Comparison of ENCODE assay signal across 8 mouse cellular contexts in the genomic region with DNA sequence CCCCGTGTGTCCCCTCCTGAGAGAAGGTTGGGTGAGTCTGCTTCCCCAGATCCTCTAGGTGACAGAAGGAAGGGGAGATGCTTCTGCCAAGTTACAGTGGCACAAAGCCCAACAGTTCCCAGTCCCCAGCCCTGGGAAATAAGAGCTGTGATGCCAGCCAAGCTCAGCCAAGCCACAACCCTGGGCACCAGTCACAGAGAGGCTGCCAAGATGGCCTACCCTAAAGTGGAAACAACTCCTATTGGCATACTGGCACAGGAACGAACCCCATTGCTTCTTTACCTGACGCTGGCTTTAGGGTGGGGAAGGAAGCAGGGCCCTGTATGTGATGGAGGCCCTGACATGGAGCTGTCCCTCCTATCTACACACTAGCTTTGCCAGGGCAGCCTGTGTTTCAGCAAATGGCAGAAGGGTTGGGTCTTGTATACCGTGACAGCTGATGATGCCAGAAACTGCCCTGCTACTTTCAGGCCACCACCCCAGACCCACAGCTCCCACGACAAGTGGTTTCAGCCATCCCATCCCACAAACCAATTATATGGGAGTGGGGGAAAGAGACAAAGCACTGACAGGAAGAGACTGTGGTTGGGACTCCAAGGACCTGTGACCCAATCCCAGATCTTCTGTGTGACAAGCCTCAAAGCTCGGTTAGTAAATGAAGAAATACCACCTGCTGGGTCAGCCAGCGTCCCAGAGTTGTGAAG. TPM values are rescaled to one million over a fixed set of nuclear protein-coding genes. Genes with fewer than 3 reads are reported as not detected.
DNase-seq lines count a peak whose midpoint lies in the region; ATAC-seq and TF ChIP-seq lines count a peak whose summit lies in the region.

No protein-coding gene starts in this region.

- 0 out of 4 replicates have a peak, but pooled peaks of 1 of the 2 experiments have one; percentile 33 for TF ChIP-seq POLR2A in MEL (IDR thresholded peaks at IDR 0.05; ENCODE audit: control insufficient read depth in 1 of 2, insufficient read depth in 1 of 2, low read depth in 1 of 2, low read length in 2 of 2, poor library complexity in 1 of 2)
- no peak for TF ChIP-seq POLR2A in cortical plate, adult 2 months (IDR thresholded peaks at IDR 0.05; ENCODE audit: extremely low read depth, insufficient read depth, low read length)

- no peaks in the 10 kb centered on the region for H3K27me3 ChIP-seq in kidney, embryonic 15.5 days
- no peaks in the 10 kb centered on the region for H3K27me3 ChIP-seq in MEL (ENCODE audit: control insufficient read depth in 1 of 2, insufficient read depth in 2 of 2, low read length in 2 of 2)
- no peaks in the 10 kb centered on the region for H3K27me3 ChIP-seq in heart, embryonic 16.5 days (ENCODE audit: control insufficient read depth, insufficient read depth, low read length)
- H3K27me3 ChIP-seq in liver, embryonic 15.5 days: 0 out of 2 replicates have a peak, but pooled peaks cover 6% of the 10 kb centered on the region

- WGBS in kidney, embryonic 15.5 days: 68% methylated on average over 7 of the region's 7 CpGs
- 59% methylated on average over 7 of the region's 7 CpGs for WGBS in heart, embryonic 16.5 days
- WGBS in liver, embryonic 15.5 days (ENCODE audit: insufficient replicate concordance): 24% methylated on average over 7 of the region's 7 CpGs

- no peak for DNase-seq in kidney, adult 8-10 months
- no peak for DNase-seq in MEL (ENCODE audit: low read depth, low spot score)
- DNase-seq in spleen, adult 12 weeks (ENCODE audit: low spot score): no peak

- H3K4me1 ChIP-seq in kidney, embryonic 15.5 days: peaks cover 76% of the 10 kb centered on the region
- peaks cover 20 to 66% of the 10 kb centered on the region in 2 experiments for H3K4me1 ChIP-seq in MEL (ENCODE audit: control insufficient read depth in 1 of 2, insufficient read depth in 2 of 2, low read length in 2 of 2)
- peaks cover 26% of the 10 kb centered on the region for H3K4me1 ChIP-seq in cortical plate, adult 2 months (ENCODE audit: control insufficient read depth, insufficient read depth, low read length)
- H3K4me1 ChIP-seq in heart, embryonic 16.5 days (ENCODE audit: control insufficient read depth, insufficient read depth, low read length): peaks cover 61% of the 10 kb centered on the region
- H3K4me1 ChIP-seq in liver, embryonic 15.5 days (replicated peaks): peaks cover 79% of the 10 kb centered on the region

- no peaks in the 10 kb centered on the region for H3K36me3 ChIP-seq in kidney, embryonic 15.5 days
- peaks cover 0 to 48% of the 10 kb centered on the region in 2 experiments; a peak in 2 of 4 replicates for H3K36me3 ChIP-seq in MEL (ENCODE audit: control insufficient read depth in 1 of 2, insufficient read depth in 2 of 2, low read length in 2 of 2)
- H3K36me3 ChIP-seq in heart, embryonic 16.5 days (ENCODE audit: control insufficient read depth, insufficient read depth): no peaks in the 10 kb centered on the region
- no peaks in the 10 kb centered on the region for H3K36me3 ChIP-seq in liver, embryonic 15.5 days (replicated peaks)

- H3K27ac ChIP-seq in kidney, embryonic 15.5 days: peak overlapping the region; percentile 90
- peak overlapping the region; percentile 67 for H3K27ac ChIP-seq in MEL (ENCODE audit: control insufficient read depth, low read depth, low read length)
- H3K27ac ChIP-seq in cortical plate, adult 2 months (ENCODE audit: insufficient read depth, low read length): peak overlapping the region; percentile 58
- peak overlapping the region; percentile 85 for H3K27ac ChIP-seq in heart, embryonic 16.5 days (ENCODE audit: low read length)
- peak overlapping the region; percentile 82 for H3K27ac ChIP-seq in liver, embryonic 15.5 days (replicated peaks)

- no peak; a peak in 1 of 6 replicates for TF ChIP-seq CTCF in MEL (IDR thresholded peaks at IDR 0.05 in 2 of 3, conservative IDR thresholded peaks at IDR 0.05 in 1 of 3; ENCODE audit: control insufficient read depth in 1 of 3, insufficient read depth in 1 of 3, low read depth in 2 of 3, low read length in 3 of 3, poor library complexity in 1 of 3, severe bottlenecking in 1 of 3)
- no peak for TF ChIP-seq CTCF in cortical plate, adult 2 months (IDR thresholded peaks at IDR 0.05; ENCODE audit: extremely low read depth, insufficient read depth, low read length)

- peaks cover 65% of the 10 kb centered on the region for H3K79me2 ChIP-seq in MEL (ENCODE audit: control insufficient read depth, insufficient read depth, low read length, poor library complexity)

- 0 out of 2 replicates have a peak overlapping the region, but pooled peaks have one; percentile 26 for H3K9ac ChIP-seq in kidney, embryonic 15.5 days
- peak overlapping the region; percentile 49 for H3K9ac ChIP-seq in MEL (ENCODE audit: control insufficient read depth, low read depth, low read length, poor library complexity, severe bottlenecking)
- peak overlapping the region; percentile 62 for H3K9ac ChIP-seq in heart, embryonic 16.5 days (ENCODE audit: low read length)
- H3K9ac ChIP-seq in liver, embryonic 15.5 days: peak overlapping the region; percentile 4; the same call in 1 of the 2 replicates

- ATAC-seq in kidney, embryonic 15.5 days (replicated peaks; ENCODE audit: low FRiP score): no peak
- no peak for ATAC-seq in heart, embryonic 16.5 days (replicated peaks; ENCODE audit: extremely low read depth, insufficient read depth, low FRiP score)
- ATAC-seq in liver, embryonic 15.5 days (ENCODE audit: insufficient read depth): no peak
- ATAC-seq in megakaryocyte progenitor cell, adult 5-6 weeks (replicated peaks; ENCODE audit: poor library complexity): no peak

- peak overlapping the region; percentile 23; the same call in 1 of the 2 replicates for H3K4me3 ChIP-seq in kidney, embryonic 15.5 days (replicated peaks)
- no peak overlapping the region; a peak in 1 of 4 replicates for H3K4me3 ChIP-seq in MEL (ENCODE audit: control insufficient read depth in 1 of 2, insufficient read depth in 1 of 2, low read depth in 2 of 2, low read length in 2 of 2)
- H3K4me3 ChIP-seq in cortical plate, adult 2 months (ENCODE audit: insufficient read depth, low read length): no peak overlapping the region
- H3K4me3 ChIP-seq in heart, embryonic 16.5 days (ENCODE audit: low read length): peak overlapping the region; percentile 25
- peak overlapping the region; percentile 11 for H3K4me3 ChIP-seq in liver, embryonic 15.5 days (replicated peaks)

- TF ChIP-seq RAD21 in MEL (IDR thresholded peaks at IDR 0.05; ENCODE audit: low read depth, low read length): no peak

- no peak for TF ChIP-seq EP300 in MEL (IDR thresholded peaks at IDR 0.05; ENCODE audit: low read depth in 1 of 2, low read length in 2 of 2)

- peak overlapping the region; percentile 81 for H3K4me2 ChIP-seq in kidney, embryonic 15.5 days
- peak overlapping the region; percentile 66 for H3K4me2 ChIP-seq in heart, embryonic 16.5 days (ENCODE audit: low read depth, low read length)
- peak overlapping the region; percentile 90 for H3K4me2 ChIP-seq in liver, embryonic 15.5 days

- no peaks in the 10 kb centered on the region for H3K9me3 ChIP-seq in kidney, embryonic 15.5 days (replicated peaks)
- no peaks in the 10 kb centered on the region for H3K9me3 ChIP-seq in MEL (replicated peaks; ENCODE audit: insufficient read depth, low read length)
- H3K9me3 ChIP-seq in heart, embryonic 16.5 days (replicated peaks; ENCODE audit: control insufficient read depth, low read length): no peaks in the 10 kb centered on the region
- H3K9me3 ChIP-seq in liver, embryonic 15.5 days (replicated peaks): no peaks in the 10 kb centered on the region

TF ChIP-seq in MEL, 35 proteins besides CTCF, POLR2A, EP300 and RAD21:
- no peak for TF ChIP-seq USF1 (IDR thresholded peaks at IDR 0.05; ENCODE audit: low read depth, low read length)
- 0 out of 2 replicates have a peak, but pooled peaks have one; percentile 23 for TF ChIP-seq ZMIZ1 (IDR thresholded peaks at IDR 0.05; ENCODE audit: low read depth, low read length)
- no peak for TF ChIP-seq USF2 (IDR thresholded peaks at IDR 0.05; ENCODE audit: borderline replicate concordance in 1 of 2, insufficient read depth in 1 of 2, low read depth in 1 of 2, low read length in 2 of 2)
- TF ChIP-seq SMC3 (IDR thresholded peaks at IDR 0.05; ENCODE audit: low read depth, low read length): no peak

RNA-seq across cellular contexts. Expression of a gene that starts 2.9 kb away (rescaled TPM):
- polyA plus RNA-seq in kidney, embryonic 15.5 days (2015; fragmentation: Nextera tagmentation; extraction: Ambion mirVana): 15.7 and 17.9 TPM in 2 replicates
- total RNA-seq in MEL (2012; rRNA removed): 65.1 and 75.2 TPM in 2 replicates
- polyA plus RNA-seq in MEL (2012; ENCODE audit: insufficient read depth in 1 of 2, insufficient read length in 2 of 2, low read depth in 1 of 2, low replicate concordance in 2 of 2, missing spikeins in 1 of 2): 100 to 1,000 TPM in 1 of 2 experiments, not detected in 1; 105 TPM
- 220 and 239 TPM in 2 replicates for polyA plus RNA-seq in cortical plate, adult 2 months (2012; rRNA removed)
- 11.8 and 15.5 TPM in 2 replicates for polyA plus RNA-seq in heart, embryonic 16.5 days (2015; fragmentation: Nextera tagmentation; extraction: Ambion mirVana)
- 12.4 and 13.2 TPM in 2 replicates for polyA plus RNA-seq in liver, embryonic 15.5 days (2015; fragmentation: Nextera tagmentation; extraction: Ambion mirVana)
- 149 and 172 TPM in 2 replicates for total RNA-seq in megakaryocyte progenitor cell, adult 5-6 weeks (2015)
- 207 and 336 TPM in 2 replicates for total RNA-seq in megakaryocyte progenitor cell, adult 5-6 weeks (2017)

RNA-seq across cellular contexts. Expression of a gene that starts 20.2 kb away (rescaled TPM):
- polyA plus RNA-seq in kidney, embryonic 15.5 days (2015; fragmentation: Nextera tagmentation; extraction: Ambion mirVana): 8.3 and 8.5 TPM in 2 replicates
- total RNA-seq in MEL (2012; rRNA removed): 0.96 and 1.4 TPM in 2 replicates
- 1 to 10 TPM in 1 of 2 experiments, not detected in 1; 2.6 TPM for polyA plus RNA-seq in MEL (2012; ENCODE audit: insufficient read depth in 1 of 2, insufficient read length in 2 of 2, low read depth in 1 of 2, low replicate concordance in 2 of 2, missing spikeins in 1 of 2)
- 76.1 and 85.9 TPM in 2 replicates for polyA plus RNA-seq in cortical plate, adult 2 months (2012; rRNA removed)
- polyA plus RNA-seq in heart, embryonic 16.5 days (2015; fragmentation: Nextera tagmentation; extraction: Ambion mirVana): 1.4 and 2.4 TPM in 2 replicates
- 0.90 and 1.5 TPM in 2 replicates for polyA plus RNA-seq in liver, embryonic 15.5 days (2015; fragmentation: Nextera tagmentation; extraction: Ambion mirVana)
- total RNA-seq in megakaryocyte progenitor cell, adult 5-6 weeks (2015): 1.7 and 3.8 TPM in 2 replicates
- 1.9 and 5.7 TPM in 2 replicates for total RNA-seq in megakaryocyte progenitor cell, adult 5-6 weeks (2017)

RNA-seq across cellular contexts. Expression of a gene that starts 34.1 kb away (rescaled TPM):
- polyA plus RNA-seq in kidney, embryonic 15.5 days (2015; fragmentation: Nextera tagmentation; extraction: Ambion mirVana): 15.1 and 15.9 TPM in 2 replicates
- 7.4 and 9.2 TPM in 2 replicates for total RNA-seq in MEL (2012; rRNA removed)
- 10 to 100 TPM in 1 of 2 experiments, not detected in 1; 14.1 TPM for polyA plus RNA-seq in MEL (2012; ENCODE audit: insufficient read depth in 1 of 2, insufficient read length in 2 of 2, low read depth in 1 of 2, low replicate concordance in 2 of 2, missing spikeins in 1 of 2)
- polyA plus RNA-seq in cortical plate, adult 2 months (2012; rRNA removed): 148 and 177 TPM in 2 replicates
- 8.3 and 11.6 TPM in 2 replicates for polyA plus RNA-seq in heart, embryonic 16.5 days (2015; fragmentation: Nextera tagmentation; extraction: Ambion mirVana)
- 2.0 and 2.3 TPM in 2 replicates for polyA plus RNA-seq in liver, embryonic 15.5 days (2015; fragmentation: Nextera tagmentation; extraction: Ambion mirVana)
- 6.2 and 7.5 TPM in 2 replicates for total RNA-seq in megakaryocyte progenitor cell, adult 5-6 weeks (2015)
- total RNA-seq in megakaryocyte progenitor cell, adult 5-6 weeks (2017): 8.1 and 9.7 TPM in 2 replicates

Comparison
In these comparisons a context has a peak if more than half of its experiments do, and no peak if none do; other contexts are left out.
1. H3K4me3 ChIP-seq: peak in kidney, embryonic 15.5 days (single experiment), heart, embryonic 16.5 days (single experiment) and liver, embryonic 15.5 days (single experiment); none in MEL (0 of 2) and cortical plate, adult 2 months (single experiment).
2. H3K9ac ChIP-seq: peak in every context shown above with its lines; median percentile 62 in heart, embryonic 16.5 days; 49 in MEL; 26 in kidney, embryonic 15.5 days; 4 in liver, embryonic 15.5 days.
3. Peak in every context shown above with its lines, with median percentiles within 50 percentile points of each other: H3K27ac ChIP-seq and H3K4me2 ChIP-seq.